Mouse (Mus musculus) lung, postnatal 25 days (tissue): Measurements from ENCODE around the gene Aarsd1.
"Not testable (repeated sequence)": the region's sequence is repeated elsewhere in the genome, so short reads cannot be mapped to it uniquely, and the experiment has no call there.

ENCODE experiments used
- DNase-seq: peaks from one replicate; pipeline ENCODE4 v3.0.0; 2022; ENCODE audit warnings: low spot score

The Aarsd1 gene

DNA sequence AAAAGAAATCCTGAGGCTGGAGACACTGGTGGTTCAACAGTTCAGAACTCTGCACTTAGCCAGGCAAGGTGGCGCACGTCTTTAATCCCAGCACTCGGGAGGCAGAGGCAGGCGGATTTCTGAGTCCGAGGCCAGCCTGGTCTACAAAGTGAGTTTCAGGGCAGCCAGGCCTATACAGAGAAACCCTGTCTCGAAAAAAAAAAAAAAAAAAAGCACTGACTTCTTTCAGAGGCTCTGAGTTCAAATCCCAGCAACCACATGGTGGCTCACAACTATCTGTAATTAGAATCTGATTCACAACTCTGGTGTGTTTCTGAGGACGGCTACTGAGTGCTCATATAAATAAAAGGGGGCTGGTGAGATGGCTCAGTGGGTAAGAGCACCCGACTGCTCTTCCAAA, 29.4 kb upstream of the Aarsd1 start:
- not testable (repeated sequence) for DNase-seq

DNA sequence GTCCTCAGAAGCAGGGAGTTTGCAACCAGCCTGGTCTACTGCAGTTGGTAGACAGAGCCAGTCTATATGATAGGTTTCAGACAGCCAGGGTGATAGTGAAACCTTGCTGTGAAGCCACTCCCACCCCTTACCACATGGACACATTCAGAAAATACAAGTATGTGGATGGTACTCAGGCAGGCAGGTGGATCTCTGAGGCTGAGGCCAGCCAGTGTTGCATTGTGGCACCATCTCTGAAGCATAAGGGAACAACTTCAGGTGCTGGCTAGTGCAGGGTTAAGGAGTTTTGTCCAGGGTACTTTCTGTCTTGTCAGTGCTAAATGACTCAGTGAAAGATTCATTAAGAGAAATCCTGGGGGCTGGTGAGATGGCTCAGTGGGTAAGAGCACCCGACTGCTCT, 28.9 kb upstream of the Aarsd1 start:
- no peak for DNase-seq

DNA sequence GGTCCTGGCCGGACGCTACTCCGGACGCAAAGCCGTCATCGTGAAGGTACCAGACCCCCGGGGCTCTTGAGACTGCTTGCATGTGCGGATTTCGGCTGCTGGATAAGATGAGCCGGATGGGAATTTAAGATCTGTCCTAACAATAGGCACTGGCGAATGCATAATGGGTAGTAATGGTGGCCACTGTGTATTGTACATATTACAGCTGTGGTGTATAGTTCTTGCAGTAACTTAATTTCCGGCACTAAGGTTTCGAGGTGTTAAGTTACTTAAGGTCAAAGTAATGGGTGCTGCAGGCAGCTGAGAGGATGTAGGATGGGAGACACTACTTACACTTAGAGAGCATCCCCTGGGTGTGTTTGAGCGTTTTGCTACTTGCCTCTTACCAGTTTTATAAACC, 25.3 kb upstream of the Aarsd1 start:
- no peak for DNase-seq

DNA sequence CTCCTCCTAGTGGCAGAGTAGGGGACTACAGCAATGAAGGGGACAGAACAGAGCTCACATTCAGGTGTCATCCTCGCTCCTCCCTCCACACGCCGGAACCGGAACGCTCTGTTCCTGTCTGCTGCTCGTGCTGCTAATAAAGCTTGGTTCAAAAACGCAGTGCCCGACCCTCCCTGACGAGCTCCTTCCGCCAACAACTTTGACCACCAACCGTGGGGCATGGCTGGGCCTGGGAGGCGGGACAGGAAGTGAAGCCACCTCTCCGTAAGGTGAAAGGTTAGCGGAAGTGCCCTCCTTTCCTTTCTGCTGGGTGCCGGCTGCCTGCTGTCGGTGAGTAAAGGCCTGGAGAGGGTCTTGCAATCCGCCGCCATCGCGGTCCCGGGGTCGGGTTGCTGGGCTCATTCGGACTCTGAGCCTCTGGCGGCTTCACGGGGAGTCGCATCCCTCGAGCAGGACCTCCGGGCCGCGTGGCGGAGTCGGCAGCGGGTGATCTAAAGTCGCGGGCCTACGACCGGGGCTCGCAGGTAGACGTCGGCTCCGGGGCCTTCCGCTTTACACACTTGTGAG, 24.8 kb upstream of the Aarsd1 start, which contains the start of gene Rpl27:
Gene Rpl27, plus strand, starts transcription at position 172 of the 567 bp plus-strand sequence.
- DNase-seq: peak; percentile 99

DNA sequence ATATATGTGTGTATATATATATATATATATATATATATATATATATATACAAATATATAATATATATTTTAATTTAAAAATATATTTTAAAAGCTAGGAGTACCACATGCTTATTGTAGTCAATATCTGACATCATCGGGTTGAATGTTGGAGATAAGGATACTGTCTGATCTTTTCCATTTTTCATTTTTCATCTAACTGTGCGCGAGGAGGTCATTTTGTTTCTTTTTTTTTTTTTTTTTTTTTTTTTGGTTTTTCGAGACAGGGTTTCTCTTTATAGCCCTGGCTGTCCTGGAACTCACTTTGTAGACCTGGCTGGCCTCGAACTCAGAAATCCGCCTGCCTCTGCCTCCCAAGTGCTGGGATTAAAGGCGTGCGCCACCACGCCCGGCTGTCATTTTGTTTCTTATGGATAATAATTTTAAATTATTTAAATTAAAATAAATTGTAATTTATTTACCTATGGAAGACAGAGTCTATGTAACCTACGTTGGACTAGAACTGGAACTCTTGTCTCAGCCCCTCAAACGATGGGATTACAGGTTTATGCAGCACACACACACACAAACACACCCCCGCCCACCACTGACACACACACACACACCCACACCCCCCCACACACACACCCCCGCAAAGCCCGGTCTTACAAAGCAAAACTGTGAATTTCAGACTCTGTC, 24.2 kb upstream of the Aarsd1 start:
- DNase-seq: not testable (repeated sequence)

DNA sequence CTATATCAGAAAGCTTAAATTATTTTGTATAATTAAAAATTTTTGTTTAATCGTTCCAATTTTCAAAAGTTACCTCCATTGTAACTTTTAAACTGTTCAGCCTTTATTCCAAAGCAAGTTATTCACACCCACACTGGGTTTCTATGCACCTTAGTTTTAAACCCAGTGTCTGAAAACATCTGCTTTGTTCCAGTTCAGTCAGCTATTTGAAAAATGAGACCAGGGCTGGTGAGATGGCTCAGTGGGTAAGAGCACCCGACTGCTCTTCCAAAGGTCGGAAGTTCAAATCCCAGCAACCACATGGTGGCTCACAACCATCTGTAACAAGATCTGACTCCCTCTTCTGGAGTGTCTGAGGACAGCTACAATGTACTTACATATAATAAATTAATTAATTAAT, 20.6 kb upstream of the Aarsd1 start:
- not testable (repeated sequence) for DNase-seq

DNA sequence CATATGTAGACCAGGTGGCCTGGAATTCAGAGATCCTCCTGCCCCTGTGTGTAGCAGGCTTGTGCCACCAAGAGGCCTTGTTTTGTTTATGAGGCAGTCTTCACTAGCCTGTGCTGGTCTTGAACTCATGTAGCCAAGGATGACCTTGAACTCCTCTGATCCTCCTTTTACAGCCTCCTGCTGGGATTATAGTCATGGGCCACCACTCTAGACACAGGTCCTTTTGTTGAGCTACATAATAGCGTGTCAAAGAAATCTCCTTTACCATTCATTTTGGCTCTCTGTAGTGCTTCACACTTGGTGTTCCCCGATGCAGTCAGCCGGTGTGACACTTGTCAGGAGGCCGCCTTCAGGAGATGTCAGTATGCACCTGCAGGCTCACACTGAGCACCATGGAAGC, 19.5 kb upstream of the Aarsd1 start:
- DNase-seq: no peak

DNA sequence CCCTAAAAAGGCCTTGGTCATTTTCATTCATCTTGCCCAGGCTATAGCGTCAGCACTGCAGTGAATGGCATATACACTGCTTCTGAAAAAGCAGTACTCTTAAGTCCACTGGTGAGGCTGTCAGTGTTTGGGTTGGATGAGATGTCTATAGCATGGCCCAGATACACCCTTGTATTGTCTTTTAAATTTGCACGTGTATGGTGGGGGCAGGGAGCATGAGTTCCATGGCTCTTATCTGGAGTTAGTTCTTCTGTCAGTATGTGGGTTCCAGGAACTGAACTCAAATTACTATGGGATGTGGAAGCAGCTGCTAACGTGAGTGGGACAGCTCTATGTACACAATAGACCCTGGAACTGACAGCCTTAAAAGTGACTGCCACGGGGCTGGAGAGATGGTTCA, 18.4 kb upstream of the Aarsd1 start:
- DNase-seq: no peak

DNA sequence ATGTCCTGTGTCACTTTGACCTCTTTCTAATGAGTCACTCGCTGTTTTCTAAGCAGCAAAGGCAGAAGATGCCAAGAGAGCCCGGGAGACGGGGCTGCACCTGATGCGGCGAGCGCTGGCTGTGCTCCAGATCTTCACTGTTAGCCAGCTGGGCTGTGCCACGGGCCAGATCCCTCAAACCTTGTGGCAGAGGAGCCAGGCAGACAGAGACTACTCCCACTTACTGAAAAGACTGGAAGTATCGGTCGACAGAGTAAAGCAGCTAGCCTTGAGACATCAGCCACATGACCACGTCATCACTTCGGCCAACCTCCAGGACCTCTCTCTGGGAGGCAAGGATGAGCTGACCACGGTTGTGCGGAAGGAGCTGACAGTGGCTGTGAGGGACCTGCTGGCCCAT, 16.0 kb upstream of the Aarsd1 start:
- DNase-seq: no peak

DNA sequence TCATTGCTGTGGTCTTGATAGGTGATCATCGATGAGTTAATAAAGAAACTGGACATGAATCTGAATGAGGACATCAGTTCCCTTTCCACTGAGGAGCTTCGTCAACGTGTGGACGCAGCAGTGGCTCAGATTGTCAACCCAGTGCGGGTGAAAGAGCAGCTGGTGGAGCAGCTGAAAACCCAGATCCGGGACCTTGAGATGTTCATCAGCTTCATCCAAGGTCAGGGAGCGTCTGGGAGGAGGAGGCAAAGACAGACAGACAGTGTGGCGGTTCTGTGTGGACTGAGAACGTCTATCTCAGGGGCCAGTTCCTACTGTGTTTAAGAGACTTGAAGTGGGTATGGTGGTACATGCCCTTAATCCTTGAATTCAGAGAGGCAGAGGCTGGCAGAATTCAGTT, 13.9 kb upstream of the Aarsd1 start:
- DNase-seq: no peak

DNA sequence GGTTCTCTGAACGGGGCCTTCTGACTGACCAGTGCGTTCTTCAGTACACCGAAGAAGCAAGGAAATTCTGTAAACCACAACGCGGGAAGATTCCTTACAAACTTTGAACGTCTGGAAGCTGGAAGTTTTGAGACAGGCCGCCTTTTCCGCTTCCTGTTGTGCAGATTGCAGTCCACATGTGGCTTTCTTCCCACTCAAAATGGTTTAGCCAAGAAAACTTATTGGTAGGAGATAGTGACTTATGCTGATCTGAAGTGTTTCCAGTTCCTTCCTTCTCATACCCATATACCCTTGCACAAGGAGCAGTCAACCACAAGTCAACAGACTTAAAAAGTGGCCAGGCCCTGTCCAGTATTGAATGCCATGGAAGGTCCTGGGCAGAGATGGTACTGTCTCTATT, 8.8 kb upstream of the Aarsd1 start:
- DNase-seq: no peak

DNA sequence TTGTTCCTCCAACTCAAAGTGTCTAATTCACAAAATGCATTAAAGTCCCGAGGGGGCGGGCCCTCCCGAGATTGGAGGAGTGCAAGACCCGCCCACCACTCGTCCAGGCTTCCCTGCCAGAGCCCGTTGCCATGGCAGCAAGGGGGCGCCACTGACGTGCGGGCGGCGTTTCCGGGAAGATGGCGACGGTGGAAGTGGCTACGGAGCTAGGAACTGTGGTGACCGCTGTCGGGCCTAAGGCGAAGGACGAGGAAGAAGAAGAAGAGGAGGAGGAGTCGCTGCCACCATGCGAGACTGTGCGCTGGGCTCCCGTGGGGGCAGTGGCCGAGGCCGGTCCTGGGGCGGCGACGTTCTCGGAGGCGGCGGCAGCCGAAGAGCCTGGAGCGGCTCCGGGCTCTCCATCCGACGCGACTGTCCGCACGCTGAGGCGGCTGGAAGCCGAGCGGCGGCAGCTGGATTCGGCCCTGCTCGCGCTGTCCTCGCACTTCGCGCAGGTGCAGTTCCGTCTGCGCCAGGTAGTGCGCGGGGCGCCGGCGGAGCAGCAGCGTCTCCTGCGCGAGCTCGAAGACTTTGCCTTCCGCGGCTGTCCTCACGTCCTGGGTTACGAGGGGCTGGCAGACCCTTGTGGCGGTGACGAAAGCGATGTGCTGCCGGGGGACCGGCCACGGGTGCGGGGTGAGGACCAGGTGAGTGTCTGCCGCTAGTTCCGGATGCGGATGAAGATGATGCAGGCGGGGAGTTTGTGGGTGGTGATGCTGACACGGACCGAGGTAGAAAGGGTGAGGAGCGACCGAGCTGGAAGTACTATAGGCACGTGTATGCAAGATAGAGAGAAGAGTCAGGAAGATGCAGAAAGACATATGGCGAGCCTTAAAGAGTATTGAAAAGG, 7.8 kb upstream of the Aarsd1 start, which contains the start of the genes Rundc1 and Ptges3l:
Gene Rundc1, plus strand, starts transcription at position 161 of the 889 bp plus-strand sequence.
Gene Ptges3l, minus strand, starts transcription at position 409 of the 889 bp plus-strand sequence.
- peak; percentile 98 for DNase-seq

DNA sequence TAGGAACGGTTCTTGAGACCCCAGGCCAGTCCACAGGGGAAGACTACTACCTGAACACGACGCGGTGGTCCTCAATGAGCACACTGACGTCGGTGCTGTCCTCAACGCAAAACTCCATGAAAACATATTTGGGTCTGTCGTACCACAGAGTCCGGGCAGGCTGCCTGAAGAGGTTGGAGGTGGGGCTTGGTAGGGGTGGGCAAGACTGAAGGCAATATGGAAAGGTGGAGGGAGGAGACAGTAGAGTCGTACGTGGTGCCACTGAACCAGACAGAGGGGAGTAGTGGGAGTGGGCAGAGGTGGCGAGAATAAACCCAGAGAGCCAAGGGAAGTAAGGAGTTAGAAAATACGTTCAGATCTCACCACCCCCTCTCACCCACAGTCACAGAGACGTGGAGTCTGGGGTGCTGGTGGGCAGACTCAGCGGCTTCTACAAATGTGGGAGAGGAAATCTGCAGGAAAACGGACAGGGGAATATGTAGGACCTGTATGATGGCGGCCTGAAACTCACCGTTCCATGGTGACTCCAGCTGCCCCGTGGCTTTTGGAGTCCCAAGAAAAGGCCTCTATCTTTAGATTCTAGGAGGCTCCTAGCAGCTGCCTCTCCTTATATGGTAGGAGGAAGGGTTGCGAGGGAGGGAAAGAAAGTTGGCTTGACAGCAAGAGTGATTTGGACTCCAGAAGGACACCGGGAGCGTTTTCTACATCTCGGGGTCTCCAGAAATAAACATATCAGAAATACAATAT, 6.9 kb upstream of the Aarsd1 start, which contains the start of gene Gm27029:
Gene Gm27029, minus strand, starts transcription at position 692 of the 747 bp plus-strand sequence.
- DNase-seq: no peak

DNA sequence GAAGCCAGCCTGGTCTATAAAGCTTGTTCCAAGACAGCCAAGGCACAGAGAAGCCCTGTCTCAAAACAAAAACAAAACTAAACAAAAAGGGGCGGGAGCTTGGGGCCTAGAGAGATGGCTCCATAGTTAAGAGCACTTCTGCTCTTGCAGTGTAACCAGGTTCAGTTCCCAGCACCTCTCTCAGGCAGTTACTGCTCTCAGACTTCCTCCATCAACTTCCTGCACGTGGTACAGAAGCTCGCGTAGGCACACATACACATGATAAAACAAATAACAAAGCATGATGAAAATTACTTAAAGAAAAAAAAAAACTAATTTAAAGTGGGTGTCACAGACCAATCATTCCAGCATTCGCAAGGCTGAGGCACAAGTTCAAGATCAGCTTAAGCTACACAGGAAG, 2.7 kb upstream of the Aarsd1 start:
- DNase-seq: no peak

DNA sequence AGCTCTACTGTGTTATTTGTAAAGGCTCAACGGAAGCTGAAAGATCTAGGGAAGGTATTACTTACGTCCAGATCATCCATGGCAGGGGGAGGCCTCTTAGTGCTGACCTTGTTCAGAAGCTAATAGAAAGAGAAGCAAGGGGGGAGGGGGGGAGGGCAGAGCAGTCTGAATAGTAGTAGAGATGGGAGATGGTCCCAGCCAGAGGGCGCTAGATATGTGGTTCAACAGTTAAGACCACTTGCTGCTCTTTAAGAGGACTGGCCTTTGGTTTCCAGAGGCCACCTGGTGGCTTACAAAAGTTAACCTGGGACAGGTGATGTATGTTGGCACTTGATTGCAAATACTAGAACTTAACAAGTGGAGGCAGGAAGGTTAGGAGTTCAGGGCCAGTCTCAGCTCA, 2.2 kb upstream of the Aarsd1 start:
- no peak for DNase-seq

DNA sequence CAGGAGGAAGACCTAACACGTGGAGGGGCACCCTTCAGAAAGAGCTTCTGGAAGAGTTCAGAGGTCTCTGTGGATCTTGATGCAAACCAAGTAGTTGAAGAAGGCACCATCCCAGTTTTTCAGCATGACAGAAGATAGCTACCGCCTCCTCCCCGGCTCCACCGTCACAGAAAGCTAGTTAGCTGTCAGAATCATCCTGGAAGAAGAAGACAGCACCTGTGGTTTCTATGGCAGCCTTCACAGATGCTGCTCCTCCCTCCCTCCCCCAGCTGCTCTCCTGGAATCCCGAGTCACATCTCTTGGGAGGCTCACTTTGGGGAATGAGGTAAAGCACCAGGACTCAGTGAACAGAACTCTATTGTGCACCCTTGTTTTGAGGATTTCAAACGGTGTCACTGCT, 1.6 kb upstream of the Aarsd1 start:
- no peak for DNase-seq

DNA sequence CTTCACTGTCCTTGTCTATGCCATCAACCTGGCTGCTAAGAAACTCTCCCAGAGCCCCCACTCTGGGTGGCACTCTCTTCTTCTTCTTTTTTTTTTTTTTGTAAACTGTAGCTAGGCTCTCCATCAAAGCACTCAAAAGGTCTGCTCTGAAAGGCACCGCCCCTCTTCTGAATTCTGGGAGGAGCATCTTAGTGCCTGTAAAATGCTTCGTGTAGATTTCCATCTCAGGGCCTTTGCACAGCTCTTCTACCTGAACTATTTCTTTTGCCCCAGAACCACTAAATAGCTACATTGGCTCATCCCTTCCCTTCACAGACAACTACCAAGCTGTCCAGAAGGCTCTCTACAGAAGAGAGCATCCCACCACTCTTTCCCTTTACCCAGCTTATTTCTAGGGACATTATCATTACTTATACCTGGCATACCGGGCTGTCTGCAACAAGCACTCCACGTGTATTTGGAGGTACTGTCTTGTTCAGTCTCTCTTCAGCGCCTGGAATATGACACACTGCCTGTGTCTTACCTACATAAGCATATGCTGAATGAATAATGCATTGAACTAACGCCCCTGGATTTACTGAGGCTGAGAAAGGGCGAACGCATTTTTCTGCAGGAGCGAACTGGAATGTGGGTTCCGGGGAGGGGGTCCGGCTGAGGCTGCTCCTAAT, 848 bp downstream of the Aarsd1 start:
- no peak for DNase-seq

DNA sequence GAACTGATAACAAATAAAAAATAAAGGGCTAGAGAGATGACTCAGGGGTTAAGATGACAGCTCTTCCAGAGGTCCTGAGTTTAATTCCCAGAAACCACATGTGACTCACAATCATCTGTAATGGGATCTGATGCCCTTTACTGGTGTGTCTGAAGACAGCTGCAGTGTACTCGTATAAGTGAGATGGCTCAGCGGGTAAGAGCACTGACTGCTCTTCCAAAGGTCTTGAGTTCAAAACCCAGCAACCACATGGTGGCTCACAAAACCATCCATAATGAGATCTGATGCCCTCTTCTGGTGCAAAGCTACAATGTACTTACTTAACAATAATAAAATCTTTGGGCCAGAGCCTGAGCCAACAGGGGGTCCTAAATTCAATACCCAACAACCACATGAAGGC, 2.1 kb downstream of the Aarsd1 start:
- no peak for DNase-seq

DNA sequence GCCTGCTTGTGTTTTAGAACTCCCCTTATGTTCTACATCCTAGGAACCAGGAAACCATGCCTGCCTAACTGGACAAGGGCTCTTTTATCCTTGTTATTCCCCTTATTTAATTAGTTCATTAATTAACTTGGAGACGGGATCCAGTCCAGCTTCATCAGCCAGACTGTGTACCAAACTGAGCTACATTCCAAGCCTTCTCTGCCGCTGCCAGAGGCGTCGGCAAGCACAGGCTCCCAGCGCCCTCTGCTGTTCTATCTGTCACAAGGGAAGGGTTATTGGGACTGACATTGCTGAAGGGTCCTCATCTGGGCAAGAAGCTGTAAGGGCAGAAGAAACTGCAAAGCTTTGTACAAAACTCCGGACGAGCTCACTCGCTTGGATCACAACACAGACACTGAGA, 22.3 kb downstream of the Aarsd1 start:
- peak; percentile 75 for DNase-seq

DNA sequence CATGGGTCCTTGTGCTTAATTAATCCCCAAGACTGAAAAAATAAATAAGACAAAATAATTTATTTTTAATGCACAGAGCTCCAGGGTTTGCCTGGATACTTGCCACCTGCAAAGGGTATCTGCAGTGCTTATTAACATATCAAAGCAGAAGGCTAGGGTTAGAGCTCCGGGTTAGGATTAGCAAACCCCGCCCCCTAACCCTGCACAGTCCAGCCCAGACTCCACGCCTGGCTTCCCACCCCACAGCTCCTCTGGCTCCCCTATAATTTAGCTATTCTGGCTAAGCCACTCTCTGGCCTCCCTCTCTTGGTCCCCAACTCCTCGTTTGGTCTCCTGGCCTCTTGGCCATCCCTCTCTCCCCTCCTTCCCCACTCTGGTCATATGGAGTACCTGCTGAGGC, 35.6 kb downstream of the Aarsd1 start:
- DNase-seq: no peak

DNA sequence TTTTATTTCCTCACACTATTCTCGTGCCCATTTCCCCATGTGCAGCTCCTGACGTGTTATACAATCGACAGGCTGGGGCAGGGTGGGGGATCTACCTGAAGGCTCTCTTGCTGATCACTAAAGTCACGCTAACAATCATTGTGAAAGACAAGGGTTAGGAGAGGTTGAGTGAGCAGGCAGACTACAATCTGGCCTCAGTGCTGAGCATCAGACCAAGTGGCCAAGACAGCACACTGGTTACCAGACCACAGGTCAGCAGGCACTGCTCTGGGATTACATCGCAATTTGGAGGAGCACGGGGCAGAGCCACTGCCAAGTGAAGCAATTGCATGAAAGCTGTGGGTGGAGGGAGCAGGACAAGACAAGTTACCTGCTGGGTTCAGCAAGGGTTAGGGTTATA, 38.5 kb downstream of the Aarsd1 start:
- DNase-seq: no peak

DNA sequence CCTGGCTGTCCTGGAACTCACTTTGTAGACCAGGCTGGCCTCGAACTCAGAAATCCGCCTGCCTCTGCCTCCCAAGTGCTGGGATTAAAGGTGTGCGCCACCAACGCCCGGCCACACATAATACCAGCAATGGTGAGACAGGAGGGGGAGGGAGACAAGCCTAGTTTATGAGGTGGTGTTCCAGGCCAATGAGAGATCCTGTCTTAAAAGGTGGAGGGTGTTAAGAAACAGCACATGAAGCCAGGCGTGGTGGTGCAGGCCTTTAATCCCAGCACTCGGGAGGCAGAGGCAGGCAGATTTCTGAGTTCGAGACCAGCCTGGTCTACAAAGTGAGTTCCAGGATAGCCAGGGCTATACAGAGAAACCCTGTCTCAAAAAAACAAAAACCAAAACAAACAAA, 39.2 kb downstream of the Aarsd1 start:
- DNase-seq: not testable (repeated sequence)
